Mouse (Mus musculus): ENCODE measurements around the gene Pirb. TPM values are rescaled to one million over a fixed set of nuclear protein-coding genes. Genes with fewer than 3 reads are reported as not detected.

Pirb gene
- polyA plus RNA-seq, 1 experiment from 2014 or later = 0.10 TPM

- Histone ChIP-seq H3K9me3 (replicated peaks; ENCODE audit: control insufficient read depth, low read length) (no peaks in the 10 kb centered on the region), H3K4me1 (ENCODE audit: control insufficient read depth, insufficient read depth, low read length) (peaks cover 15% of the 10 kb centered on the region), H3K9ac (ENCODE audit: low read length) (peak overlapping the region; percentile 91), H3K27ac (ENCODE audit: low read depth, low read length) (peak overlapping the region; percentile 79), H3K36me3 (ENCODE audit: control insufficient read depth, insufficient read depth, low read length) (peaks cover 36% of the 10 kb centered on the region), H3K4me2 (ENCODE audit: low read length) (peak overlapping the region; percentile 70), H3K27me3 (replicated peaks; ENCODE audit: control insufficient read depth, insufficient read depth, low read length) (no peaks in the 10 kb centered on the region), H3K4me3 (ENCODE audit: low read depth, low read length) (peak overlapping the region; percentile 69)
- 1% methylated on average over 41 of the region's 55 CpGs for WGBS
- peak; percentile 87 for DNase-seq (ENCODE audit: low spot score)
- peak; percentile 45 for ATAC-seq
These were observed 25.9 kb downstream of the Pirb start for GRCm38 (mm10) chr7:3694076-3694948.

GRCm38 (mm10) chr7:3693809-3694075 lies 26.4 kb downstream of the Pirb start:
- peak overlapping the region; percentile 69 for H3K4me3 ChIP-seq (ENCODE audit: low read depth, low read length)
- peaks cover 15% of the 10 kb centered on the region for H3K4me1 ChIP-seq (ENCODE audit: control insufficient read depth, insufficient read depth, low read length)
- WGBS = 0% methylated on average over 18 of the region's 18 CpGs
- no peaks in the 10 kb centered on the region for H3K9me3 ChIP-seq (replicated peaks; ENCODE audit: control insufficient read depth, low read length)
- H3K4me2 ChIP-seq (ENCODE audit: low read length) = peak overlapping the region; percentile 70
- DNase-seq (ENCODE audit: low spot score) = no peak
- H3K9ac ChIP-seq (ENCODE audit: low read length) = peak overlapping the region; percentile 91
- H3K27me3 ChIP-seq (replicated peaks; ENCODE audit: control insufficient read depth, insufficient read depth, low read length) = no peaks in the 10 kb centered on the region
- H3K27ac ChIP-seq (ENCODE audit: low read depth, low read length) = peak overlapping the region; percentile 79
- no peak for ATAC-seq
- H3K36me3 ChIP-seq (ENCODE audit: control insufficient read depth, insufficient read depth, low read length) = peaks cover 31% of the 10 kb centered on the region

GRCm38 (mm10) chr7:3692987-3693808 lies 27.0 kb downstream of the Pirb start, which contains the start of gene Mboat7:
Gene Mboat7 (minus strand): TSS chr7:3693523.
- Histone ChIP-seq H3K36me3 (ENCODE audit: control insufficient read depth, insufficient read depth, low read length) (peaks cover 29% of the 10 kb centered on the region), H3K4me1 (ENCODE audit: control insufficient read depth, insufficient read depth, low read length) (peaks cover 15% of the 10 kb centered on the region), H3K9me3 (replicated peaks; ENCODE audit: control insufficient read depth, low read length) (no peaks in the 10 kb centered on the region), H3K4me2 (ENCODE audit: low read length) (peak within 1 kb of the TSS; percentile 70), H3K27ac (ENCODE audit: low read depth, low read length) (peak within 1 kb of the TSS; percentile 79), H3K9ac (ENCODE audit: low read length) (peak within 1 kb of the TSS; percentile 91), H3K27me3 (replicated peaks; ENCODE audit: control insufficient read depth, insufficient read depth, low read length) (no peaks in the 10 kb centered on the region), H3K4me3 (ENCODE audit: low read depth, low read length) (peak within 1 kb of the TSS; percentile 69)
- DNase-seq (ENCODE audit: low spot score) = peak; percentile 100
- ATAC-seq = peak; percentile 92
- WGBS = under 1% methylated on average over 55 of the region's 55 CpGs

- Histone ChIP-seq H3K4me1 (ENCODE audit: control insufficient read depth, insufficient read depth, low read length) (peaks cover 15% of the 10 kb centered on the region), H3K36me3 (ENCODE audit: control insufficient read depth, insufficient read depth, low read length) (peaks cover 26% of the 10 kb centered on the region), H3K27ac (ENCODE audit: low read depth, low read length) (peak within 1 kb of the TSS; percentile 79), H3K4me2 (ENCODE audit: low read length) (peak within 1 kb of the TSS; percentile 70), H3K9ac (ENCODE audit: low read length) (peak within 1 kb of the TSS; percentile 91), H3K27me3 (replicated peaks; ENCODE audit: control insufficient read depth, insufficient read depth, low read length) (no peaks in the 10 kb centered on the region), H3K9me3 (replicated peaks; ENCODE audit: control insufficient read depth, low read length) (no peaks in the 10 kb centered on the region), H3K4me3 (ENCODE audit: low read depth, low read length) (peak within 1 kb of the TSS; percentile 69)
- WGBS = under 1% methylated on average over 49 of the region's 49 CpGs
- DNase-seq (ENCODE audit: low spot score) (no peak), ATAC-seq (peak; percentile 0)
These were observed 27.7 kb downstream of the Pirb start, which contains the start of gene Tsen34 for GRCm38 (mm10) chr7:3692382-3692986. Gene Tsen34 (plus strand): TSS chr7:3692863.

- H3K36me3 ChIP-seq (ENCODE audit: control insufficient read depth, insufficient read depth, low read length) = peaks cover 25% of the 10 kb centered on the region
- H3K4me1 ChIP-seq (ENCODE audit: control insufficient read depth, insufficient read depth, low read length) = peaks cover 15% of the 10 kb centered on the region
- no peaks in the 10 kb centered on the region for H3K9me3 ChIP-seq (replicated peaks; ENCODE audit: control insufficient read depth, low read length)
- ATAC-seq (no peak), DNase-seq (ENCODE audit: low spot score) (no peak)
- WGBS = 47% methylated on average over 3 of the region's 3 CpGs
- H3K9ac ChIP-seq (ENCODE audit: low read length) = peak overlapping the region; percentile 91
- peak overlapping the region; percentile 70 for H3K4me2 ChIP-seq (ENCODE audit: low read length)
- no peak overlapping the region; the same call in 1 of the 2 replicates for H3K27ac ChIP-seq (ENCODE audit: low read depth, low read length)
- peak overlapping the region; percentile 69 for H3K4me3 ChIP-seq (ENCODE audit: low read depth, low read length)
- H3K27me3 ChIP-seq (replicated peaks; ENCODE audit: control insufficient read depth, insufficient read depth, low read length) = no peaks in the 10 kb centered on the region
These were observed 28.3 kb downstream of the Pirb start for GRCm38 (mm10) chr7:3691919-3692318.

GRCm38 (mm10) chr7:3685400-3686187 lies 34.6 kb downstream of the Pirb start:
- 84% methylated on average over 31 of the region's 31 CpGs for WGBS
- Histone ChIP-seq H3K9me3 (replicated peaks; ENCODE audit: control insufficient read depth, low read length) (no peaks in the 10 kb centered on the region), H3K9ac (ENCODE audit: low read length) (no peak overlapping the region), H3K27me3 (replicated peaks; ENCODE audit: control insufficient read depth, insufficient read depth, low read length) (no peaks in the 10 kb centered on the region), H3K4me3 (ENCODE audit: low read depth, low read length) (no peak overlapping the region), H3K36me3 (ENCODE audit: control insufficient read depth, insufficient read depth, low read length) (peaks cover 40% of the 10 kb centered on the region), H3K4me2 (ENCODE audit: low read length) (no peak overlapping the region), H3K4me1 (ENCODE audit: control insufficient read depth, insufficient read depth, low read length) (peaks cover 7% of the 10 kb centered on the region), H3K27ac (ENCODE audit: low read depth, low read length) (peak overlapping the region; percentile 65; the same call in 1 of the 2 replicates)
- DNase-seq (ENCODE audit: low spot score) = no peak
- no peak for ATAC-seq

GRCm38 (mm10) chr7:3684698-3685097 lies 35.5 kb downstream of the Pirb start:
- WGBS = 78% methylated on average over 8 of the region's 8 CpGs
- H3K9ac ChIP-seq (ENCODE audit: low read length) = no peak overlapping the region
- H3K4me1 ChIP-seq (ENCODE audit: control insufficient read depth, insufficient read depth, low read length) = peaks cover 7% of the 10 kb centered on the region
- peaks cover 37% of the 10 kb centered on the region for H3K36me3 ChIP-seq (ENCODE audit: control insufficient read depth, insufficient read depth, low read length)
- H3K9me3 ChIP-seq (replicated peaks; ENCODE audit: control insufficient read depth, low read length) = no peaks in the 10 kb centered on the region
- ATAC-seq (0 out of 2 replicates have a peak, but pooled peaks have one; percentile 35), DNase-seq (ENCODE audit: low spot score) (no peak)
- no peaks in the 10 kb centered on the region for H3K27me3 ChIP-seq (replicated peaks; ENCODE audit: control insufficient read depth, insufficient read depth, low read length)
- no peak overlapping the region for H3K4me3 ChIP-seq (ENCODE audit: low read depth, low read length)
- H3K27ac ChIP-seq (ENCODE audit: low read depth, low read length) = peak overlapping the region; percentile 65
- no peak overlapping the region for H3K4me2 ChIP-seq (ENCODE audit: low read length)

- Histone ChIP-seq H3K27me3 (replicated peaks; ENCODE audit: control insufficient read depth, insufficient read depth, low read length) (no peaks in the 10 kb centered on the region), H3K36me3 (ENCODE audit: control insufficient read depth, insufficient read depth, low read length) (peaks cover 37% of the 10 kb centered on the region), H3K9ac (ENCODE audit: low read length) (no peak overlapping the region), H3K4me1 (ENCODE audit: control insufficient read depth, insufficient read depth, low read length) (peaks cover 7% of the 10 kb centered on the region), H3K9me3 (replicated peaks; ENCODE audit: control insufficient read depth, low read length) (no peaks in the 10 kb centered on the region), H3K27ac (ENCODE audit: low read depth, low read length) (peak overlapping the region; percentile 65), H3K4me2 (ENCODE audit: low read length) (no peak overlapping the region), H3K4me3 (ENCODE audit: low read depth, low read length) (no peak overlapping the region)
- WGBS = 71% methylated on average over 10 of the region's 10 CpGs
- DNase-seq (ENCODE audit: low spot score) (peak; percentile 67), ATAC-seq (peak; percentile 74; the same call in 1 of the 2 replicates)
These were observed 36.2 kb downstream of the Pirb start for GRCm38 (mm10) chr7:3683908-3684550.
